Mouse (Mus musculus) c-Kit-positive CD71-positive TER-119-negative erythroid progenitor cells, embryonic 14.5 days (primary cell): ENCODE data around the gene Olfr1138.

Experiments used
- DNase-seq: peaks from one replicate; pipeline ENCODE4 v3.0.0-alpha.2; 2013; ENCODE audit warnings: low read depth

The Olfr1138 gene

DNA sequence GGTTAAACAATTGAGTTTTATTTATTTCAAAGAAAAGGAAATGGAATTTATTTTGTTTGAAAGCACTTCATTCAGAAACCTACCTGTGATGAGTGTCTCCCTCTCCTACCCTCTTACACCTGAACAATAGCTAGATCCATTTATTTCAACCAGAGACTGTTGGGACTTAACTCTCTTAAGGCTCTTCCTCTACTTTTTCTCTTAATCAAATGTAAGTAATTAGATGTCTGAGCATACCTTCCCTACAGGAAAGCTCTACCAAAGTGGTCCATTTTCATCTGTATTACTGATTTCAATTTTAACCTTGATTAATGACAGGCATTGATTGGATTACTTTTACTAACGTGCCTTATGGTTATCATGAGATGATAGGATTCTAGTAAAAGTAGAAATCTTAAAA, at the start of gene Olfr1138:
Olfr1138 (minus strand) TSS at position 101 of the 400 bp plus-strand sequence.
- DNase-seq: no peak

DNA sequence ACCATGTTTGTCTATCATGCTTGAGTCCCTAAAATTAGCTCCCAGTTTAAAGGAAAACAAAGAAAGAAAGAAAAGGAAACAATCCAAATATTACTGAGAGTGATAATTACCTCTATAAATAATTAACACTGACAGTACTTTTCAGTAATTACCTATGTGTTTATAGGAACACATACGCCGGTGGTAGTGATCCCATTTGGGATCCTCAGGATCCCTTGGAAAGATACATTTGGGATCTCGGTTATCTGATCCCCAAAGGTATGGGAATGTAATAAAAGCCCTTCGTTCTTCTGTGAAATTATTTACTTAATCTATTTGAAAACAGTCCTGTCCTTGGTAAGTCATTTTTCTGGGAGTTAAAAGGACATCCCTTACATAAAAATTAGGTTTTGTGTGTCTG, 39.4 kb upstream of the Olfr1138 start, which contains the start of gene Olfr152:
Olfr152 (plus strand) TSS at position 301 of the 400 bp plus-strand sequence.
- no peak for DNase-seq

DNA sequence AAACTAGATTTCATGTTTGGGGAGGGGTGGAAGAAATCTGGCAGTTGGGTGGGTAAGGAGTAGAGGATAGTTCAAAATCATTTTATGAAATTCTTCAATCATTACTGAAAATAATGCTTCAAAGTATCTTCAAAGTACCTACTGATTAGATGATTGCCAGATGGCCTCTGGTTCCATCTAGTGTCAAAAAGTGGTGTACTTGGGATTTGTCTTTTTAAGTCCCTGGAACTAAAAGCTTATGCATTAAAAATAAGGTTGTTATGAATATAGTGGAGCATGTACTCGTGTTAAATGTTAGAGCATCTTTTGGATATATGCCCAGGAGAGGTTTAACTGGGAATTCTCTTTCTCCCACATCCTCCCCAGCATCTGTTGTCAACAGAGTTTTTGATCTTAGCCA, 36.4 kb upstream of the Olfr1138 start:
- no peak for DNase-seq

DNA sequence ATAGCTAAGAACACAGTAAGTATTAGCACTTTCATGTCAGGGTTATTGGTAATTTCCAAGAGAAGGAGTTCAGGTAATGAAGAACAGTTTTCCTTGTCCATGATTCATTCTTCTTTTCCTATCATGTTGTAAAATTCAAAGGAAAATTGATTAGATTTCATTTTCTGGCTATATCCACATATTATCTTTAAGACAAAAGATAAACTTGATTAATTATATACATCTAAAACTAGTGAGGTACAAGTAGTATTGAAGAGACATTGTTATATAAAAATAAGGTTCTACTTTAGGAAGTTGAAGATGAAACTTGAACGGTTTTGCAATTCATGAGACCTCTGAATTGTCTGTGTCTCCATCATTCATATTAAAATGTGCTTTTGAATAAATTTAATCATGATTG, 14.1 kb upstream of the Olfr1138 start, which contains the start of gene Olfr1141:
Olfr1141 (minus strand) TSS at position 101 of the 400 bp plus-strand sequence.
- no peak for DNase-seq

DNA sequence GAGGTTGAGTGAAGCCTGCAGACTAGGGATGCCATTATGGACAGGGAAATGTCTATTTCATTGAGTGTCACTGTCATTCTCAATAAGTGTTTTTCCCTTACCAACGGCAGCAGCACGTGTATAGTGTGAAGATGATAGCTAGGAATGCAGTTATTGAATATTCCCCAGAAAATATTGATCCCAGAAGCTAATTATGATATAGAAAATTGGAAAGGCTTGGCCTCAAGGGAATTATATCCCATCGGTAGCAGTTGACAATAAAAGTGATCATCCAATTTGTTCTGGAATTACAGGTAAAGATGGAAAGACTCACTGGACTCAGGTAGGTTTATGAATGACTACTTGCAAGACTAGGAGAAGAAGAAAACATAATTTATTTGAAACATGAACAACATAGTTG, 3.7 kb upstream of the Olfr1138 start, which contains the start of gene Olfr1140:
Olfr1140 (plus strand) TSS at position 301 of the 400 bp plus-strand sequence.
- DNase-seq: no peak

DNA sequence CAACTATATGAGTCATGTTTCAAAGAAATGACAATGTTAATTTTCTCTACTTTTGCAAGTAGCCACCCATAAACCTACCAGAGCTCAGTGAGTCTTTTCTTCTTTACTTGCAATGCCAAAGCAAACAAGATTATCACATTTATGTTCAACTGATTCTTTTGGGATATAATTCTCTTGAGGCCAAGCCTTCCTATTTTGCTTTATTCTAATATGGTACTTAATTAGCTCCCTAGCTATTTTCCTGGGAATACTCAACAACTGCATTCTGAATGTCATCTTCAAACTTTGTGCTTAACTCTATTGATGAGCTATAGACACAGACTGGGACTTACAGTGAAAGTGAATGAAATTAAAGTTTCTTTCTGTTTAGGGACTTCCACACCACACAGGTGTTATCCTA, 26.7 kb downstream of the Olfr1138 start, which contains the start of gene Olfr1137:
Olfr1137 (minus strand) TSS at position 101 of the 400 bp plus-strand sequence.
- DNase-seq: no peak

DNA sequence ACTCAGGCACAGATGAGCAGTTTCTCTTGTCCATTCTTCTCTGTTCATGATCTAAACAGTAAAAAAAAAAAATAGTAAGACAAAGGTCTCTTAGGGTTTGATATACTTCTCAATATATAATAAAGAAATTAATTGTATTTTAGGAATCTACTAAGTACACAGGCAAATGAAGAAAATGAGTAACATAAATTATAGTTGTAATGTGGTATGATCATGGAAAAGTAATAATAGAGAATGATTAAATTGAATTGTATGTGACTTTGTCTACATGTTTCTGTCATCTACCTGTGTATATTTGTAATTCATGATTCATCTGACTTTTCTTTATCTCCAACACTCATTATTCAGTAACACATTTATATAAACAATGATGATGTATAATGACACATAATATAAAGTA, 45.9 kb downstream of the Olfr1138 start, which contains the start of gene Olfr1136:
Olfr1136 (minus strand) TSS at position 101 of the 400 bp plus-strand sequence.
- DNase-seq: no peak
